Comparison of ENCODE assay signal across 8 mouse cellular contexts in genomic region chr13:46663461-46663964, GRCm38 (mm10). TPM values are rescaled to one million over a fixed set of nuclear protein-coding genes. Genes with fewer than 3 reads are reported as not detected.
DNase-seq lines count a peak whose midpoint lies in the region; ATAC-seq and TF ChIP-seq lines count a peak whose summit lies in the region.

No protein-coding gene starts in this region.

- peak; percentile 44 for DNase-seq in liver, adult 2 months (ENCODE audit: extremely low read depth, low read depth, low spot score)
- DNase-seq in liver, embryonic 11.5 days (ENCODE audit: low spot score): no peak
- DNase-seq in G1E (ENCODE audit: low spot score): peak; percentile 6
- DNase-seq in layer of hippocampus, adult 8-10 months (ENCODE audit: low spot score in 2 of 2): no peak

- TF ChIP-seq CTCF in liver, adult 2 months (IDR thresholded peaks at IDR 0.05; ENCODE audit: low read depth, low read length): peak; percentile 37; the same call in 1 of the 2 replicates
- TF ChIP-seq CTCF in G1E (IDR thresholded peaks at IDR 0.05; ENCODE audit: low read depth, low read length): peak; percentile 8; the same call in 1 of the 2 replicates

- H3K27me3 ChIP-seq in forebrain, embryonic 16.5 days (replicated peaks; ENCODE audit: control insufficient read depth, insufficient read depth, low read length): no peaks in the 10 kb centered on the region
- peaks cover 7% of the 10 kb centered on the region; the same call in 1 of the 2 replicates for H3K27me3 ChIP-seq in forebrain, embryonic 12.5 days
- no peaks in the 10 kb centered on the region for H3K27me3 ChIP-seq in liver, adult 2 months (ENCODE audit: control insufficient read depth, insufficient read depth, low read length)
- H3K27me3 ChIP-seq in liver, embryonic 11.5 days (replicated peaks; ENCODE audit: control insufficient read depth, insufficient read depth, low read length): no peaks in the 10 kb centered on the region
- peaks cover 28% of the 10 kb centered on the region for H3K27me3 ChIP-seq in G1E (ENCODE audit: insufficient read depth, low read length)

- no peak overlapping the region for H3K4me3 ChIP-seq in forebrain, embryonic 16.5 days (replicated peaks; ENCODE audit: low read length)
- no peak overlapping the region for H3K4me3 ChIP-seq in forebrain, embryonic 12.5 days (replicated peaks)
- no peak overlapping the region for H3K4me3 ChIP-seq in liver, adult 2 months (ENCODE audit: insufficient read depth, low read depth, low read length)
- H3K4me3 ChIP-seq in liver, embryonic 11.5 days (ENCODE audit: low read depth, low read length): no peak overlapping the region
- no peak overlapping the region for H3K4me3 ChIP-seq in G1E (ENCODE audit: low read depth, low read length)

- WGBS in forebrain, embryonic 16.5 days: 36% methylated on average over 4 of the region's 4 CpGs
- WGBS in forebrain, embryonic 12.5 days: 30% methylated on average over 4 of the region's 4 CpGs
- 20% methylated on average over 4 of the region's 4 CpGs for WGBS in liver, adult 2 months
- 39% methylated on average over 4 of the region's 4 CpGs for WGBS in liver, embryonic 11.5 days

- TF ChIP-seq POLR2A in liver, adult 2 months (IDR thresholded peaks at IDR 0.05; ENCODE audit: extremely low read depth, insufficient read depth, low read length): no peak

- peak; percentile 40; the same call in 1 of the 2 replicates for ATAC-seq in forebrain, embryonic 16.5 days
- no peak for ATAC-seq in forebrain, embryonic 12.5 days (ENCODE audit: low FRiP score)
- no peak for ATAC-seq in liver, embryonic 11.5 days (replicated peaks; ENCODE audit: low FRiP score)
- ATAC-seq in G1E (ENCODE audit: extremely low read depth, insufficient number of reproducible peaks, low FRiP score, poor library complexity, severe bottlenecking): no peak; the same call in 1 of the 2 replicates
- ATAC-seq in inflammation-experienced regulatory T-cells, adult 6 months: peak; percentile 65
- ATAC-seq in megakaryocyte-erythroid progenitor cell, adult 5-6 weeks (replicated peaks; ENCODE audit: low FRiP score, low TSS enrichment, poor library complexity, severe bottlenecking): no peak

- no peak overlapping the region for H3K27ac ChIP-seq in forebrain, embryonic 16.5 days (ENCODE audit: low read length)
- no peak overlapping the region for H3K27ac ChIP-seq in forebrain, embryonic 12.5 days
- H3K27ac ChIP-seq in liver, adult 2 months (replicated peaks; ENCODE audit: insufficient read depth, low read depth, low read length): no peak overlapping the region
- H3K27ac ChIP-seq in liver, embryonic 11.5 days (ENCODE audit: low read depth, low read length): no peak overlapping the region

- no peak overlapping the region for H3K9ac ChIP-seq in forebrain, embryonic 16.5 days (replicated peaks; ENCODE audit: low read depth, low read length)
- H3K9ac ChIP-seq in forebrain, embryonic 12.5 days: no peak overlapping the region
- H3K9ac ChIP-seq in liver, adult 2 months (ENCODE audit: low read depth, low read length): no peak overlapping the region
- H3K9ac ChIP-seq in liver, embryonic 11.5 days (ENCODE audit: low read depth, low read length): no peak overlapping the region

- H3K9me3 ChIP-seq in forebrain, embryonic 16.5 days (ENCODE audit: control insufficient read depth, low read length): no peaks in the 10 kb centered on the region
- no peaks in the 10 kb centered on the region for H3K9me3 ChIP-seq in forebrain, embryonic 12.5 days
- H3K9me3 ChIP-seq in liver, embryonic 11.5 days (ENCODE audit: control insufficient read depth, low read length): no peaks in the 10 kb centered on the region
- H3K9me3 ChIP-seq in G1E (replicated peaks): no peaks in the 10 kb centered on the region

- peaks cover 1% of the 10 kb centered on the region; the same call in 1 of the 2 replicates for H3K4me1 ChIP-seq in forebrain, embryonic 16.5 days (replicated peaks; ENCODE audit: control insufficient read depth, insufficient read depth, low read length)
- H3K4me1 ChIP-seq in forebrain, embryonic 12.5 days: peaks cover 2% of the 10 kb centered on the region
- no peaks in the 10 kb centered on the region for H3K4me1 ChIP-seq in liver, adult 2 months (ENCODE audit: control insufficient read depth, insufficient read depth, low read length)
- H3K4me1 ChIP-seq in liver, embryonic 11.5 days (replicated peaks; ENCODE audit: control insufficient read depth, insufficient read depth, low read length): no peaks in the 10 kb centered on the region
- peaks cover 3% of the 10 kb centered on the region for H3K4me1 ChIP-seq in G1E (ENCODE audit: insufficient read depth, low read depth, low read length)

- no peaks in the 10 kb centered on the region for H3K79me2 ChIP-seq in liver, adult 2 months (ENCODE audit: control insufficient read depth, insufficient read depth, low read length)

- H3K36me3 ChIP-seq in forebrain, embryonic 16.5 days (ENCODE audit: control insufficient read depth, insufficient read depth): no peaks in the 10 kb centered on the region
- H3K36me3 ChIP-seq in forebrain, embryonic 12.5 days (replicated peaks): no peaks in the 10 kb centered on the region
- no peaks in the 10 kb centered on the region for H3K36me3 ChIP-seq in liver, adult 2 months (ENCODE audit: control insufficient read depth, insufficient read depth, low read length)
- H3K36me3 ChIP-seq in liver, embryonic 11.5 days (ENCODE audit: control insufficient read depth, insufficient read depth, low read length): no peaks in the 10 kb centered on the region
- no peaks in the 10 kb centered on the region for H3K36me3 ChIP-seq in G1E (replicated peaks)

- H3K4me2 ChIP-seq in forebrain, embryonic 16.5 days (ENCODE audit: low read length): no peak overlapping the region
- no peak overlapping the region for H3K4me2 ChIP-seq in forebrain, embryonic 12.5 days
- no peak overlapping the region for H3K4me2 ChIP-seq in liver, embryonic 11.5 days

RNA-seq across cellular contexts. Expression of gene Fam8a1, which starts 5.8 kb away (rescaled TPM):
- 19.0 and 20.1 TPM in 2 replicates for polyA plus RNA-seq in forebrain, embryonic 16.5 days (2015; fragmentation: Nextera tagmentation; extraction: Ambion mirVana)
- 20.2 and 21.0 TPM in 2 replicates for polyA plus RNA-seq in forebrain, embryonic 12.5 days (2016; fragmentation: Nextera tagmentation; extraction: Ambion mirVana)
- 38.7 and 39.3 TPM in 2 replicates for total RNA-seq in liver, adult 2 months (2014; rRNA removed)
- 16.5 and 19.2 TPM in 2 replicates for polyA plus RNA-seq in liver, adult 2 months (2012; rRNA removed)
- polyA plus RNA-seq in liver, embryonic 11.5 days (2014; fragmentation: Nextera tagmentation; extraction: Ambion mirVana): 5.0 and 5.6 TPM in 2 replicates
- total RNA-seq in G1E (2014; fragmentation: Nextera tagmentation): 39.4 and 44.9 TPM in 2 replicates
- 26.3 and 29.0 TPM in 2 replicates for total RNA-seq in G1E (2017)
- polyA plus RNA-seq in G1E (2012): 7.2 and 9.8 TPM in 2 replicates
- polyA plus RNA-seq in inflammation-experienced regulatory T-cells, adult 6 months (2017; shearing (Covaris generic)): 1 to 10 TPM; 5.1 to 9.7 (median 6.2) TPM
- total RNA-seq in megakaryocyte-erythroid progenitor cell, adult 5-6 weeks (2014; fragmentation: Nextera tagmentation): 12.1 and 14.3 TPM in 2 replicates
- 9.4 and 11.6 TPM in 2 replicates for total RNA-seq in megakaryocyte-erythroid progenitor cell, adult 5-6 weeks (2017)
- total RNA-seq in layer of hippocampus, adult 8-10 months (2022): 10 to 100 TPM; 66.6 to 85.9 (median 75.5) TPM

Comparison
In these comparisons a context has a peak if more than half of its experiments do, and no peak if none do; other contexts are left out.
1. ATAC-seq: peak in forebrain, embryonic 16.5 days (single experiment) and inflammation-experienced regulatory T-cells, adult 6 months (single experiment); none in forebrain, embryonic 12.5 days (single experiment), liver, embryonic 11.5 days (single experiment), G1E (single experiment) and megakaryocyte-erythroid progenitor cell, adult 5-6 weeks (single experiment).
2. DNase-seq: peak in liver, adult 2 months (single experiment) and G1E (single experiment); none in liver, embryonic 11.5 days (single experiment) and layer of hippocampus, adult 8-10 months (0 of 2).